Mouse (Mus musculus) heart, postnatal 0 days (tissue): ENCODE results near the gene Tmppe. TPM values are rescaled to one million over a fixed set of nuclear protein-coding genes. Genes with fewer than 3 reads are reported as not detected.

Experiments used
- ATAC-seq: fragments of 200-750 bp; cut with Nextera tagmentation; 2 replicates; pipeline ENCODE4 v1.8.0; 2017; ENCODE audit warnings: low read depth, moderate number of reproducible peaks, moderate library complexity; ENCODE audit not compliant: insufficient read depth
- DNase-seq: peaks from one replicate; pipeline ENCODE4 v3.0.0-alpha.2; 2016; ENCODE audit warnings: low spot score
- H3K27ac ChIP-seq: fragments of 300-500 bp; sonication (generic); 2 replicates; pipeline ENCODE4 v1.5.1; 2014; ENCODE audit warnings: low read depth, mild to moderate bottlenecking
- H3K27me3 ChIP-seq: fragments of 300-500 bp; sonication (generic); 2 replicates; pipeline ENCODE4 v1.6.1; 2014; ENCODE audit warnings: low read length, mixed read lengths; ENCODE audit not compliant: control insufficient read depth, insufficient read depth
- H3K36me3 ChIP-seq: fragments of 300-500 bp; sonication (generic); replicated peaks from 2 replicates; pipeline ENCODE4 v1.6.1; 2014; ENCODE audit warnings: low read length, mixed read lengths; ENCODE audit not compliant: control insufficient read depth, insufficient read depth
- H3K4me1 ChIP-seq: fragments of 300-500 bp; sonication (generic); 2 replicates; pipeline ENCODE4 v1.6.1; 2014; ENCODE audit warnings: antibody characterized with exemption; ENCODE audit not compliant: control insufficient read depth, insufficient read depth
- H3K4me2 ChIP-seq: fragments of 300-500 bp; sonication (generic); 2 replicates; pipeline ENCODE4 v1.6.1; 2014; ENCODE audit warnings: low read depth, mild to moderate bottlenecking, low read length, moderate library complexity
- H3K4me3 ChIP-seq: fragments of 300-500 bp; sonication (generic); 2 replicates; pipeline ENCODE4 v1.5.1; 2014; ENCODE audit warnings: low read depth, low read length
- H3K9ac ChIP-seq: fragments of 300-500 bp; sonication (generic); replicated peaks from 2 replicates; pipeline ENCODE4 v1.6.1; 2014; ENCODE audit warnings: low read depth, low read length, mixed read lengths
- H3K9me3 ChIP-seq: fragments of 300-500 bp; sonication (generic); replicated peaks from 2 replicates; pipeline ENCODE4 v1.6.1; 2016; ENCODE audit warnings: low read length; ENCODE audit not compliant: control insufficient read depth
- CTCF ChIP-seq: IDR thresholded peaks from 2 replicates; pipeline ENCODE4 v1.5.1; 2016; ENCODE audit warnings: antibody characterized with exemption, control low read depth, low read depth
- EP300 ChIP-seq: IDR thresholded peaks from 2 replicates; pipeline ENCODE4 v1.6.1; 2016; ENCODE audit warnings: antibody characterized with exemption, low read depth
- WGBS: fragments of 180-500 bp; shearing (Covaris S2); extraction: QIAGEN DNeasy Blood & Tissue Kit; methylation state at CpG from one replicate; pipeline ENCODE4 v1.1.7; 2014; 5-methylcytosine and 5-hydroxymethylcytosine counted together
- polyA plus RNA-seq: library from polyadenylated mRNA; unstranded; fragments of >200 nt; fragmentation: Nextera tagmentation; extraction: Ambion mirVana; gene quantifications from 2 replicates; pipeline ENCODE4 v1.2.1, GENCODE M21; 2015
- total RNA-seq: library from RNA; depleted of rRNA; stranded (reverse); fragments of >200 nt; gene quantifications from 2 replicates; pipeline ENCODE4 v1.2.3, GENCODE M21; 2014; ENCODE audit warnings: low replicate concordance

The Tmppe gene
- total and polyA plus RNA-seq, 2 experiments from 2014 or later: 4.5 to 5.4 TPM

DNA sequence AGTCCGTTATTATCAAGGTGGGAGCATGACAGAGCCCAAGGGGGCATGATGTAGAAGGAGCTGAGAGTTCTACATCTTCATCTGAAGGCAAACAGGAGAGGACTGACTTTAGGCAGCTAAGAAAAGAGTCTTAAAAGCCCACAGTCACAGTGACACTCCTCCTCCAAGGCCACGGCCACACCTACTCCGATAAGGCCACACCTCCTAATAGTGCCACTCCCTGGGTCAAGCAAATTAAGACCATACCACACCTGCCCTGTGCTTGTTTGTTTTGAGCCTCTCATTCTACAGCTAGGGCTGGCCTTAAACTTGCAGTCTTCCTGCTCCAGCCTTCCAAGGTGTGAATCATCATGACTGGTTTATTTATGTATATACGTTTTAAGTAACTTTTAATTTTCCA lies 5.6 kb upstream of the Tmppe start:
- no peak for TF ChIP-seq CTCF
- no peak for TF ChIP-seq EP300

GRCm38 (mm10) chr9:114399680-114400079 lies 1.2 kb upstream of the Tmppe start:
- peaks cover 5% of the 10 kb centered on the region; the same call in 1 of the 2 replicates for H3K4me1 ChIP-seq
- H3K36me3 ChIP-seq: peaks cover 3% of the 10 kb centered on the region; the same call in 1 of the 2 replicates
- H3K4me2 ChIP-seq: no peak overlapping the region
- H3K9me3 ChIP-seq: no peaks in the 10 kb centered on the region
- ATAC-seq (no peak), DNase-seq (no peak)
- H3K27me3 ChIP-seq: no peaks in the 10 kb centered on the region
- 88% methylated on average over 12 of the region's 12 CpGs for WGBS
- H3K27ac ChIP-seq: no peak overlapping the region
- no peak overlapping the region for H3K4me3 ChIP-seq
- TF ChIP-seq CTCF: no peak
- TF ChIP-seq EP300: no peak
- no peak overlapping the region for H3K9ac ChIP-seq

More for the DNA sequence above, 5.6 kb upstream of the Tmppe start:
- H3K4me2 ChIP-seq: no peak overlapping the region
- ATAC-seq (no peak), DNase-seq (no peak)
- H3K27ac ChIP-seq: no peak overlapping the region
- WGBS: 88% methylated on average over 4 of the region's 4 CpGs
- H3K4me1 ChIP-seq: no peaks in the 10 kb centered on the region
- no peak overlapping the region for H3K4me3 ChIP-seq
- no peaks in the 10 kb centered on the region for H3K9me3 ChIP-seq
- no peaks in the 10 kb centered on the region for H3K27me3 ChIP-seq
- H3K36me3 ChIP-seq: no peaks in the 10 kb centered on the region
- no peak overlapping the region for H3K9ac ChIP-seq

DNA sequence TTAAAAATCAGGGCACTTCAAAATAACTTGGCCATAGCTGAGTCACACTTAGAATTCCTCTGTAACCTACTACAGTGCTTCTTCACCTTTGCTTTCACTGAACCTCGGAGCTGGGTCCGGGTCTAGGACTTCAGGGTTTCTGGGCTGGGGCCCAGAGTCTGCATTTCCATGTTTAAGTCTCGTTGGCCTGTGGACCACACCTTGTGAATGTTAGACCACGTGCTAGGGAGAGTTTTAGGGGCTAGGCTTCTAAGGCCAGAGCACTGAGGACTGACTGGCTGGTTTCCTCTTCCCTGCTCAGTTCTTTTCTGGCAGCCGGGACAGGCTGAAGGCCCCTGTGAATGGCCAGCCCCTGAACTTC lies 337 bp upstream of the Tmppe start:
- ATAC-seq (no peak; the same call in 1 of the 2 replicates), DNase-seq (no peak)
- Histone ChIP-seq H3K27ac (peak overlapping the region; percentile 91), H3K9me3 (no peaks in the 10 kb centered on the region), H3K9ac (peak overlapping the region; percentile 78; the same call in 1 of the 2 replicates), H3K4me2 (peak overlapping the region; percentile 69), H3K4me3 (peak overlapping the region; percentile 80), H3K36me3 (peaks cover 12% of the 10 kb centered on the region), H3K4me1 (peaks cover 5% of the 10 kb centered on the region; the same call in 1 of the 2 replicates), H3K27me3 (no peaks in the 10 kb centered on the region)
- WGBS: 19% methylated on average over 5 of the region's 5 CpGs
- TF ChIP-seq CTCF: no peak
- no peak for TF ChIP-seq EP300

DNA sequence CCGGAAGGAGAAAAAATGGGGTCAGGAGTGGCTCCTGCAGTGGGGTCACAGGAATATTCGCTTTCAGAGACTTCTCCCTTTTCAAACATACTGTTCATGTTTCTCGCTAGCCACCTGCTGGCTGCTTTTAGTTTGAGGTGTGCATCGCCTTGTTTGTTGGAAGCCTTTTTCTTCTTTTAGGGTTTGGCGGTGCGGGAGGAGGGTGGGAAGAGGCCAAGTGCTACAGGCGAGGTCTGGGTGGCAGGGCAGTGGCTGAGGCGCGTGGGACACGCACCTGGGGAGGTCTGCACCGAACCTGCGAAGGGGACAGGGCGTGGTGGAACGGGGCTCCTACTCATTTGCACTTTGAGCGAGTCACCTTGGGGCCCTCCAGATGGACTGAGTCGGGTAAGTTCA lies 778 bp downstream of the Tmppe start:
- no peak for DNase-seq
- H3K27ac ChIP-seq: peak overlapping the region; percentile 91
- H3K9ac ChIP-seq: peak overlapping the region; percentile 78
- peak overlapping the region; percentile 80 for H3K4me3 ChIP-seq
- ATAC-seq: peak; percentile 22
- H3K9me3 ChIP-seq: no peaks in the 10 kb centered on the region
- WGBS: 4% methylated on average over 16 of the region's 16 CpGs
- peak overlapping the region; percentile 69 for H3K4me2 ChIP-seq
- H3K4me1 ChIP-seq: peaks cover 5% of the 10 kb centered on the region; the same call in 1 of the 2 replicates
- TF ChIP-seq CTCF (peak; percentile 46), EP300 (no peak)
- H3K27me3 ChIP-seq: no peaks in the 10 kb centered on the region
- peaks cover 18% of the 10 kb centered on the region for H3K36me3 ChIP-seq

- Histone ChIP-seq H3K27me3 (no peaks in the 10 kb centered on the region), H3K4me2 (no peak overlapping the region), H3K4me1 (no peaks in the 10 kb centered on the region), H3K9me3 (no peaks in the 10 kb centered on the region; the same call in 1 of the 2 replicates), H3K27ac (no peak overlapping the region), H3K36me3 (peaks cover 52% of the 10 kb centered on the region), H3K4me3 (no peak overlapping the region), H3K9ac (no peak overlapping the region)
- DNase-seq (no peak), ATAC-seq (no peak)
- TF ChIP-seq CTCF (no peak), EP300 (no peak)
- WGBS: 70% methylated on average over 2 of the region's 2 CpGs
Observed at GRCm38 (mm10) chr9:114407676-114408075, 6.8 kb downstream of the Tmppe start.

DNA sequence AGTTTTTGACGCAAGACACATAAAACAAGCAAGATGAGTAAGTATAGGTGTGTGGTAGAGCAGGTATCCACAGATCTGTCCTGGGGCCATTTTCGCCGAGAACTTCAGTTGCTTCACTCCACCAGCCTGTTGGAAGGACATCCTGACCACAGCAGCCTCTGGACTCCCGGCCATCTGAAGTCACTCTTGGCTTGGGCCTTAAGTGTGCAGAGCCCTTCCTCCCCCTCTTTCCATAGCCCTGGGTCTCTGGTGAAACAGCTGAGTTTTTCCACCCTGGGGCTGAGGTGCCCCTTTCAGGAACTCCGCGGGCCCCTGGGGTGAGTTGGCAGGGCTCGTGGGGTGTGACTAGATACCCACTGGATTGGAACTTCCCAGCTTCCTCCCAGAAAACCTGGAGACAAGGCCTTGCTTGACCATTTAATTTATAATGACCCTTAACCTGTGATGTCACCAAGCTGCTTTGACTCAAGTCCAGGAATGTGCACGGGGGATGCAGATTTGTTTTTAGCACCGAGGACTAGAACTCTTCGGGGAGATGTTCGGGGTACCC lies 9.5 kb downstream of the Tmppe start:
- Histone ChIP-seq H3K9ac (no peak overlapping the region), H3K36me3 (peaks cover 42% of the 10 kb centered on the region), H3K4me2 (no peak overlapping the region), H3K4me1 (no peaks in the 10 kb centered on the region), H3K4me3 (no peak overlapping the region), H3K27ac (no peak overlapping the region), H3K27me3 (no peaks in the 10 kb centered on the region), H3K9me3 (no peaks in the 10 kb centered on the region; the same call in 1 of the 2 replicates)
- DNase-seq (no peak), ATAC-seq (no peak)
- 90% methylated on average over 11 of the region's 11 CpGs for WGBS
- no peak for TF ChIP-seq EP300
- TF ChIP-seq CTCF: no peak
